ENCODE assay signal across 8 mouse cellular contexts in genomic region chr14:31132491-31132975, GRCm38 (mm10). TPM values are rescaled to one million over a fixed set of nuclear protein-coding genes. Genes with fewer than 3 reads are reported as not detected.
DNase-seq lines count a peak whose midpoint lies in the region; ATAC-seq and TF ChIP-seq lines count a peak whose summit lies in the region.

No protein-coding gene starts in this region.

- no peaks in the 10 kb centered on the region for H3K27me3 ChIP-seq in kidney, embryonic 16.5 days (ENCODE audit: insufficient read depth, low read length)
- H3K27me3 ChIP-seq in forebrain, embryonic 15.5 days = no peaks in the 10 kb centered on the region
- no peaks in the 10 kb centered on the region for H3K27me3 ChIP-seq in limb, embryonic 14.5 days (ENCODE audit: control insufficient read depth, insufficient read depth, low read length)
- H3K27me3 ChIP-seq in neural tube, embryonic 15.5 days (replicated peaks) = no peaks in the 10 kb centered on the region

- ATAC-seq in kidney, embryonic 16.5 days (ENCODE audit: low FRiP score, low TSS enrichment) = no peak
- no peak for ATAC-seq in forebrain, embryonic 15.5 days (replicated peaks)
- ATAC-seq in limb, embryonic 14.5 days (ENCODE audit: low FRiP score, low read depth) = no peak
- ATAC-seq in neural tube, embryonic 15.5 days (ENCODE audit: low FRiP score) = no peak

- H3K4me1 ChIP-seq in kidney, embryonic 16.5 days (ENCODE audit: insufficient read depth, low read length) = peaks cover 52% of the 10 kb centered on the region
- peaks cover 61% of the 10 kb centered on the region for H3K4me1 ChIP-seq in forebrain, embryonic 15.5 days
- H3K4me1 ChIP-seq in limb, embryonic 14.5 days (ENCODE audit: control insufficient read depth, insufficient read depth, low read length) = peaks cover 38% of the 10 kb centered on the region
- peaks cover 58% of the 10 kb centered on the region for H3K4me1 ChIP-seq in neural tube, embryonic 15.5 days

- H3K9ac ChIP-seq in kidney, embryonic 16.5 days (replicated peaks; ENCODE audit: low read length) = peak overlapping the region; percentile 94
- H3K9ac ChIP-seq in forebrain, embryonic 15.5 days (replicated peaks) = 0 out of 2 replicates have a peak overlapping the region, but pooled peaks have one; percentile 4
- peak overlapping the region; percentile 31; the same call in 1 of the 2 replicates for H3K9ac ChIP-seq in limb, embryonic 14.5 days (ENCODE audit: low read depth, low read length, severe bottlenecking)
- no peak overlapping the region for H3K9ac ChIP-seq in neural tube, embryonic 15.5 days (replicated peaks)

- WGBS in kidney, embryonic 16.5 days = 68% methylated on average over 7 of the region's 7 CpGs
- WGBS in forebrain, embryonic 15.5 days = 85% methylated on average over 7 of the region's 7 CpGs
- WGBS in limb, embryonic 14.5 days = 86% methylated on average over 7 of the region's 7 CpGs
- WGBS in neural tube, embryonic 15.5 days = 83% methylated on average over 7 of the region's 7 CpGs

- peaks cover 30% of the 10 kb centered on the region for H3K36me3 ChIP-seq in kidney, embryonic 16.5 days (ENCODE audit: insufficient read depth, low read length)
- H3K36me3 ChIP-seq in forebrain, embryonic 15.5 days = peaks cover 19% of the 10 kb centered on the region; the same call in 1 of the 2 replicates
- H3K36me3 ChIP-seq in limb, embryonic 14.5 days (ENCODE audit: control insufficient read depth, insufficient read depth, low read length) = peaks cover 36% of the 10 kb centered on the region
- peaks cover 24% of the 10 kb centered on the region for H3K36me3 ChIP-seq in neural tube, embryonic 15.5 days

- H3K9me3 ChIP-seq in kidney, embryonic 16.5 days (ENCODE audit: low read length) = no peaks in the 10 kb centered on the region
- H3K9me3 ChIP-seq in forebrain, embryonic 15.5 days = no peaks in the 10 kb centered on the region
- no peaks in the 10 kb centered on the region for H3K9me3 ChIP-seq in limb, embryonic 14.5 days (ENCODE audit: control insufficient read depth, low read length)
- H3K9me3 ChIP-seq in neural tube, embryonic 15.5 days (replicated peaks) = no peaks in the 10 kb centered on the region

- no peak for TF ChIP-seq POLR2A in limb, embryonic 14.5 days (IDR thresholded peaks at IDR 0.05; ENCODE audit: borderline replicate concordance, extremely low read depth, insufficient read depth, insufficient read length)

- no peak for DNase-seq in kidney, adult 11 months
- DNase-seq in limb, embryonic 14.5 days (ENCODE audit: low spot score) = no peak
- no peak for DNase-seq in urinary bladder, postnatal 14 days (ENCODE audit: low spot score)
- no peak for DNase-seq in thymus, postnatal 10 days (ENCODE audit: low spot score in 2 of 2)
- DNase-seq in urinary bladder, adult 18-20 months (ENCODE audit: low spot score in 2 of 2) = no peak

- H3K27ac ChIP-seq in kidney, embryonic 16.5 days (ENCODE audit: low read length) = peak overlapping the region; percentile 33; the same call in 1 of the 2 replicates
- H3K27ac ChIP-seq in forebrain, embryonic 15.5 days (replicated peaks) = no peak overlapping the region
- H3K27ac ChIP-seq in limb, embryonic 14.5 days (replicated peaks; ENCODE audit: low read depth, low read length) = 0 out of 2 replicates have a peak overlapping the region, but pooled peaks have one; percentile 11
- H3K27ac ChIP-seq in neural tube, embryonic 15.5 days (replicated peaks) = no peak overlapping the region

- H3K4me2 ChIP-seq in kidney, embryonic 16.5 days (replicated peaks; ENCODE audit: low read depth, low read length) = peak overlapping the region; percentile 90
- H3K4me2 ChIP-seq in forebrain, embryonic 15.5 days (replicated peaks) = peak overlapping the region; percentile 71
- peak overlapping the region; percentile 86 for H3K4me2 ChIP-seq in limb, embryonic 14.5 days (replicated peaks; ENCODE audit: low read depth, low read length, severe bottlenecking)
- peak overlapping the region; percentile 73 for H3K4me2 ChIP-seq in neural tube, embryonic 15.5 days

- H3K4me3 ChIP-seq in kidney, embryonic 16.5 days (ENCODE audit: low read length) = peak overlapping the region; percentile 97
- H3K4me3 ChIP-seq in forebrain, embryonic 15.5 days = peak overlapping the region; percentile 75
- peak overlapping the region; percentile 91 for H3K4me3 ChIP-seq in limb, embryonic 14.5 days (replicated peaks; ENCODE audit: low read length)
- H3K4me3 ChIP-seq in neural tube, embryonic 15.5 days (replicated peaks) = peak overlapping the region; percentile 84

RNA-seq across cellular contexts. Expression of gene Nt5dc2, which starts 1.7 kb away (rescaled TPM):
- 350 and 354 TPM in 2 replicates for polyA plus RNA-seq in kidney, embryonic 16.5 days (2015; fragmentation: Nextera tagmentation; extraction: Ambion mirVana)
- polyA plus RNA-seq in forebrain, embryonic 15.5 days (2015; fragmentation: Nextera tagmentation; extraction: Ambion mirVana) = 223 and 240 TPM in 2 replicates
- 357 and 464 TPM in 2 replicates for polyA plus RNA-seq in limb, embryonic 14.5 days (2012; rRNA removed)
- polyA plus RNA-seq in limb, embryonic 14.5 days (2014; fragmentation: Nextera tagmentation; extraction: Ambion mirVana) = 358 and 361 TPM in 2 replicates
- polyA plus RNA-seq in neural tube, embryonic 15.5 days (2015; fragmentation: Nextera tagmentation; extraction: Ambion mirVana) = 226 and 228 TPM in 2 replicates

RNA-seq across cellular contexts. Expression of gene Smim4, which starts 3.8 kb away (rescaled TPM):
- 105 and 109 TPM in 2 replicates for polyA plus RNA-seq in kidney, embryonic 16.5 days (2015; fragmentation: Nextera tagmentation; extraction: Ambion mirVana)
- polyA plus RNA-seq in forebrain, embryonic 15.5 days (2015; fragmentation: Nextera tagmentation; extraction: Ambion mirVana) = 66.1 and 74.5 TPM in 2 replicates
- polyA plus RNA-seq in limb, embryonic 14.5 days (2012; rRNA removed) = 28.2 and 37.4 TPM in 2 replicates
- 62.7 and 68.1 TPM in 2 replicates for polyA plus RNA-seq in limb, embryonic 14.5 days (2014; fragmentation: Nextera tagmentation; extraction: Ambion mirVana)
- 71.6 and 73.4 TPM in 2 replicates for polyA plus RNA-seq in neural tube, embryonic 15.5 days (2015; fragmentation: Nextera tagmentation; extraction: Ambion mirVana)

RNA-seq across cellular contexts. Expression of gene Stab1, which starts 35.9 kb away (rescaled TPM):
- 35.2 and 39.8 TPM in 2 replicates for polyA plus RNA-seq in kidney, embryonic 16.5 days (2015; fragmentation: Nextera tagmentation; extraction: Ambion mirVana)
- polyA plus RNA-seq in forebrain, embryonic 15.5 days (2015; fragmentation: Nextera tagmentation; extraction: Ambion mirVana) = 12.9 and 19.0 TPM in 2 replicates
- polyA plus RNA-seq in limb, embryonic 14.5 days (2012; rRNA removed) = 68.5 and 81.8 TPM in 2 replicates
- polyA plus RNA-seq in limb, embryonic 14.5 days (2014; fragmentation: Nextera tagmentation; extraction: Ambion mirVana) = 59.5 and 64.4 TPM in 2 replicates
- polyA plus RNA-seq in neural tube, embryonic 15.5 days (2015; fragmentation: Nextera tagmentation; extraction: Ambion mirVana) = 16.9 and 18.1 TPM in 2 replicates

Comparison
In these comparisons a context has a peak if more than half of its experiments do, and no peak if none do; other contexts are left out.
1. H3K27ac ChIP-seq: peak in kidney, embryonic 16.5 days (single experiment) and limb, embryonic 14.5 days (single experiment); none in forebrain, embryonic 15.5 days (single experiment) and neural tube, embryonic 15.5 days (single experiment).
2. Peak in every context shown above with its lines, with median percentiles within 50 percentile points of each other: H3K4me2 ChIP-seq and H3K4me3 ChIP-seq.